Mouse (Mus musculus) liver (tissue): ENCODE measurements around the gene Mterf1a.
"Not testable (repeated sequence)": the region's sequence is repeated elsewhere in the genome, so short reads cannot be mapped to it uniquely, and the experiment has no call there.

Experiments used
- DNase-seq: peaks from one replicate; pipeline ENCODE4 v3.0.0-alpha.2; 2020; ENCODE audit warnings: mixed read lengths

Gene Mterf1a

DNA sequence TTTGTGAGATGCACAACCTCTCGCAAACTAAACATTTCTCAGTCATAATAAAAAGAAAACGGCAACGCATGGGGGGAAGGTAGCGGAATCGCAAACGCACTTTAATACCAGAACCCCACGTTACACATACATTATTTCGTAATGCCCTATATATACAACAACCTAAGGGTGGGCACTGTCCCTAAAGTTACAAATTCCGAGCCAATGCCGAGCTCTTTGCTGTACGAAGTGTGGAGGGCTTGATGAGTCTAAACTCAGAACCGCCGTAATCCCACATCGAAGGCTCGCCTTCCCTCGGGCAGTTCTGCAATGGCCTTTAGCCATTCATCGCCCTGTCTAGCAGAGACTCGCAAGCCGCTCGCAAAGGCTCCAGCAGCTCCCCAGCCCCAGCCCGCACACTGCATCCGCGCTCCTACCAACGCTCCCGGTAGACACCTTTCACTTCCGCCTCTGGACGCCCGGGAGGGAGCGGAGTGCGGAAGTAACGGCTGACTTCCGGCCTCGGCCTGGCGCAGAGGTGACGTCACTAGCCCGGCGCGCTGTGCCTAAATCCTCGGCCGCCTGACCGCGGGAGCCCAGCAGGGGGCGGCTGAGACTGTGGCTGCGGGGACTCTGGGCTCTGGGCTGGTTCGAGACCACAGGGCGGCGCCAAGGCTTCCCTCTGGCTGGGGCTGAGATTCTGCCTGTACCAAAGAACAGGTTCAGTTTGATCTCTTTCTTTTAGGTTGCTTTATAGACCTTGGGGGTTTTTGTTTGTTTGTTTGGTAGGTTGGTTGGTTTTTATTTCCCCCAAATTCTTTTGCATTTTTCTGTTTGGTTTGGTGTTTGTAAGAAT lies at the start of gene Mterf1a:
TSS of gene Mterf1a (minus strand) at position 475 of the 835 bp plus-strand sequence.
- DNase-seq = not testable (repeated sequence)

DNA sequence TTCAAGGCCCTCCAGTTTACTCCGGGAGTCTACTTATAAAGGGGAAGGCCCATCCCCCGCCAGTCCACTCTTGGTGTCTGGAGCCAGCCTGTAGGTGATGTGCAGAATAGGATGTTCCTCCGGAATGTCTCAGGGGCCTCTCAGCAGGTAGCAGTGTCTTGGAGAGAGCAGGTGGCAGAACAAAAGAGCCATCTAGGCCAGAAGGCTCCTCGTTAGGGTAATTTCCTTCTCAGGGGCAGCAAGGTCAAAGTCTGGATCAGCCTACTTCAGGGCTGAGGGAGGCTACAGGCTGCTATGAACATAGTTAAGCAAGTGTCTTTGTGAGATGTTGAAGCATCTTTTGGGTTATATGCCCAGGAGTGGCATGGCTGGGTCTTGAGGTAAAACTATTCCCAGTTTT lies 49.4 kb upstream of the Mterf1a start:
- DNase-seq = not testable (repeated sequence)

DNA sequence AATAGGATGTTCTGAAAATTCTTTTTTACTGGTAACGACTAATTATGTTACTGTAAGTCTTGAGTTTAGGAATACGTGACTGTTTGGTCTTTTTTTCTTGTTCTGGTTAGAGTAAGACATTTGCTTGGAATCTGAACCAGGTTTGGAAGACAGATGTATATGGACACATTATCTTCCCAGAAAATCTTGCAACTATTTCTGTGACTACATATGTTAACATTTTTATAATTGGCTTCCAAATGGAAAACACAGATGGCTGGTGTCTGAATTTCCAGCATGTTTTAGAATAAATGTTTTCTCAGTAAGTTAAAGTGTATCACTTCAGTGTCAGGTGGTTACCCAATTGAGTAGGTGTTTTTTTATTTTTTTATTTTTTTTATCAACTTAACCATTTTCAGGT lies 47.5 kb upstream of the Mterf1a start:
- no peak for DNase-seq

DNA sequence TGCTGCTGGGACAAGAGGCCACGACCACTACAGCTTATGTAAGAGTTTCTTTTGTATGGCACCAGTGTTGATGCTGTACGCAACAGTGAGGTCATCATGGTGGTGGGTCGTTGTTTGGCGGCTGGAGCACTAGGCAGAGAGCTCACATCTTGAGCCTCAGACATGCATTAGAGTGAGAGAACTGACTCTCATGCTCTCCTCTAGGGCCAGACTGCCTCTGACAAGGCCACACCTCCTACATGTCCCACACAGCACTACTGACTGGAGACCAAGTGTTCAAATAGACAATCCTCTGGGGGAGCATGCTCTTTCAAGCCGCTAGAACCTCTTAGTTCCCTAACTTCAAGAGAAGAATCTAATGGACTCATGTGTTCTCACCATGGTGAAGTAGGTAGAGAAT lies 45.6 kb upstream of the Mterf1a start:
- DNase-seq = no peak

DNA sequence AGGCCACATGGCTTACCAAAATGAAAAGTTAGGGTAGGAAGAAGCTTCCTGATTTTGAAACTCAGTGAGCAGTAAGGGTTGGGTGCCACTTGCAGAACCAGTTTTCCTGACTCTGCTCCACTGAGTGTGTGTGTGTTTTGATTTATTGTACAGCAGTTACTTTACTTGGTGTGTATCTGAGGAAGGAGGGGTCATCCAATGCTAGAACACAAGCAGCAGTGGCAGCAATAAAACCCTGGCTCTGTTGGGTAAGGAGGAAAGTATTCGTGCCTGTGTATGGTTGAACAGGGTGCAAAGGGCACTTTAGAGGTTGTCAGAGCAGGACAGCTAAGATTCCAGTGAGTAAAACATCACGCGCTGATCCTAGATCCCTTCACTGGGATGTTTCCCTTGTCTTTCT lies 45.2 kb upstream of the Mterf1a start:
- no peak for DNase-seq

DNA sequence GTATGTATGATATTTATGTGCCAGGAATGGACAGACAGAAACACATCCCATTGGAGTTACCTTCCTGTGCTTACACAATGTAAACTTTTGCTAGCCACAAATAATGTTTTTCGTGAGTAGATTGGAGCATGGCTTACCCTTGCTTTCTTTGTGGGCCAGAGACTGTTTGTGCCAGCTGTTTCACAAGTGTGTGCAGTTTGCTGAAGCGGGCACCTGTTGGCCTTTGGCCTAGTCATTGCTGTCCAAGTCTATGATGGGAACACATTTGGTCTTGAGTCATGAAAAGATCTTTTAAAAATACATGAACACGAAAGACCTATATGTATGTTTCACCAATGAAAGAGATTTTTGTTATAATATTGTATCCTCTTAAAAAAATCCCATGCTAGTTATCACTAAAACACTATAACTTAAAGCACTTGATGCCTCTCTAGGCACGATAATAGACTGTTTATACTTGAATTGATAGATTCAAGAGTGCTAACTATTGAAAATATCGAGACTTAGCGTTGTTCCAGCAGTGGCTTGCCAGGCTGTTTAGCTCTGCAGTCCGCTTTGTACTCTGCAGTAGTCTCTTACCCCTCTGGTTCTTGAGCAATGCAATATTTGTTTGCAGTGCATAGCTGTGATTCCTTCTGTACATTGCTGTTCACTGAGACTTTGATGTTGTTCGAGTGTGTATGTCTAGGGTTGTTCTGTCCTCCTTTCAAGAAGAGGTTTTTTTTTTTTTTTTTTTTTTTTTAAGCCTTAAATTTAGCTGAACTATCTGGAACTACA lies 42.2 kb upstream of the Mterf1a start:
- DNase-seq = no peak

DNA sequence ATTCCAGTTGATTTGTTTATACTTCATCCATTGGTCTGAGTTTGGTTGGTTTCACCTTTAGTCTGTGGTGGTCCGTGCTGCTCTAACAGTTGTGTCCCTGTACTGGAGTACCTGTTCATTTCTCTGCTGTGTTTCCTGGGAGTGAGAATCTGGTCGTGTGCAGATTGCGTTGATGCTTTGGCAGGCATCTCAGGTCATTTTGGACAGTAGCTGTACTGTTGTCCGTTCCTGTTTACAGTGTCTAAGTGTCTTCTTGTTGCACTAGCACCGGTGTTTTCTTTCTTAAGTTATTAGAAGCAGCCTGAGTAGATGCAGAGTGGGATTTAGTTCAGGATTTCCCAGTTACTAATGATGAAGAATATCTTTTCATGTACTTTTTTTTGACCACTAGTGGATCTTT lies 41.5 kb upstream of the Mterf1a start:
- no peak for DNase-seq

DNA sequence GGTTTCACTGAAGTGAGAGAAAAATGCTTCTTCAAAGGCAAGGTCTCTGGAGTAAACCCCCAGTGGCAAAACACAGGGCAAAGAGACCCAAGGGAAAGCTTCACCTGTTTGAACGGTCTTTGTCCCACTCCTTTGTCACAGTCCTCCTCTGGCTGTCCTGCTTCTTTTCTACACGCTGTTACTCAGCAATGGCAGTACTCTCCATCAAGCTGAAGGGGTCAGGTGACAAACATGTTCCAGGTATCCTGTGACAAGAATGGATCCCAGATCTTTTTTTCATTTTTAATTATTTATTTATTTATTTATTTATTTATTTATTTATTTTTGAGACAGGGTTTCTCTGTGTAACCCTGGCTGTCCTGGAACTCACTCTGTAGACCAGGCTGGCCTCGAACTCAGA lies 39.8 kb upstream of the Mterf1a start:
- DNase-seq = no peak

DNA sequence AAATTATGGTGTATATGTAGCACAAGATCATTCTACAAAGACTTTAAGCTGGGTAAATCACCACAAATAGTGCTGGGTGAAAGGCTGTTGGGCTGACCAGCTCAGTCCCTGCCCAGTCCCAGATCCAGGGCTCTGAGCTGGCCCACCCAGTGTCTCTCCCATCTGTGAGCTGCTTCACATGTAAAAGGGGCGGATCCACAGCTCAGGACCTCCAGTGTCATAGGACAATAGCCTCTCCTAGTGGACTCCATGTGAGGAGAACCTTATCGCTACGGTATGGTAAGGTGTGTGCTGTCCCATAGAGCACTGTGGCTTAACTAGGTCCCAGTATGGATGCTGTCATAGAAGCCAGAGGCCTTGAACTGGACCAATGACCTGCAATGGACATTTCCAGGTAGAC lies 37.9 kb upstream of the Mterf1a start:
- DNase-seq = no peak

DNA sequence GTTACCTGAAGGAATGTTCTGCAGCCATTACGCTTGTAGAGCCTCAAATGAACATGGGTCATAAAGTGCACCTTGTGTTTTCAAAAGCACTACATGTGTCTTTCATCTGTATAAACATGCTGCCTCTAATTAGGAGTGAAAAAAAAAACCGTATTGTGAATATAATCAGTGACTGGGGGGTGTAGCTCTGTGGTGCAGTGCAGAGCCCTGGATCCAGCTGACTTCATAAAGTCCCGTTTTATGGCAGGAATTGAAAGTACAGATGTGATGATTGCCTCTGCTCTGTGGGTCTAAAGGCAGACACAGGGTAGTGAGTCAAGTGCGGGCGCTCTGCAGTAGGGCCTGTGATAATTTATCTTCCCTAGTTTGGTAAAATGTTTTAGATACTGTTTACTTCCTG lies 37.0 kb upstream of the Mterf1a start:
- no peak for DNase-seq

DNA sequence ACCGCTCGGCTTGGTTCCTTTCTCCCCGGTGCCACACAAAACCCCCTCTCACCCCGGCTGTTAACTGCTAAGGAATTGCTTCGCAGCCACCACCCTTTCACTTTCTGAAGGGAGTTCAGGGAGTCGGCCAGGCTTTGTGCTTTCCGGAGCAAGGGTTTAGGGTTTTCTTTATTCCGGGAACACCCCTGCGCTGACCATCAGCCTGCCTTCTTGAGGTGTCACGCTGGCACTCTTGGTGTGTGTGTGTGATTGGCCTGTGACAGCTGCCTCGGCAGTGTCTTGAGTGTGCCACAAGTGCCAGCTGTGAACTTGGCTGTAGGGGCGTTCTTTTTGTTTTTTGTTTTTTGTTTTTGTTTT lies 34.9 kb upstream of the Mterf1a start:
- peak; percentile 61 for DNase-seq

DNA sequence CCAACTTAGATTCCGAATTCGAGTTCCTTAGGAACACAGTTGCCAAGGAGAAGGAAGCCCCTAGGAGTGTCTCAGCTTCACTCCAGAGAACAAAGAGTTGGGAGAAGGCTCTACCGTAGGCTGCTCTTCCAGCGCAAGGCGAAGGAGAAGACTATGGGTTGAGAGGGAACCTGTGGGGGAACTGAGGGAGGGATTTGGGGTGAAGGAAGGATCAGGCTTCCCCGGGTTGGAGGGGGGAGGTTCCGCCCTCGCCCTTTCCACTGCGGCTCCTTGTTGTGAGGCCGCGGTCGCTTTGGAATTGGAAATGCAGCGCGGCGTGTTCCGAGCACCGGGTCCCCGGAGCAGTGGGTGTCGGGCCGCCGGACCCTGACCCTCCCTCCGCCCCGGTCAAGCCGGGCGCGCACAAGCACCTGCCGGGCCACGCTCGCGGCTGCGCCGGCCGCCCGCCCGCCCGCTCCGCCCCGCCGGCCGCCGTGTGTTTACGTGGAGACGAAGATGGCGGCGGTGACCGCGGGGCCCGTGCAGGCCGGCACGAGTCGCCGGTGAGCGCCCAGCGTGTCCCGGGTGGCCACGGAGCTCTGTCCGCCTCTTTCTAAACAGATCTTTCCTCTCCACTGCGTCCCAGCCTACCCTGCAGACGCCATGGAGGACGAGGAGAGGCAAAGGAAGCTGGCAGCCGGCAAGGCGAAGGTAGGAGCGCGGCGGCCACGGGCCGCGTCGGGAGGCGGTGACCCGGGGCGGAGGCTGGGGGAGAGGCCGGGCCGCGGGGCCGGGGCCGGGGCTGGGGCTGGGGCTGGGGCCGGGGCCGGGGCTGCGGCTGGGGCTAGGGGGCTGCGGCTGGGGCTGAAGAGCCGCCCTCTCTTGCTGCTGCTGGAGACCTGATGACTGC lies 34.3 kb upstream of the Mterf1a start, which contains the start of gene Akap9:
TSS of gene Akap9 (plus strand) at position 254 of the 889 bp plus-strand sequence.
- DNase-seq = peak; percentile 82

DNA sequence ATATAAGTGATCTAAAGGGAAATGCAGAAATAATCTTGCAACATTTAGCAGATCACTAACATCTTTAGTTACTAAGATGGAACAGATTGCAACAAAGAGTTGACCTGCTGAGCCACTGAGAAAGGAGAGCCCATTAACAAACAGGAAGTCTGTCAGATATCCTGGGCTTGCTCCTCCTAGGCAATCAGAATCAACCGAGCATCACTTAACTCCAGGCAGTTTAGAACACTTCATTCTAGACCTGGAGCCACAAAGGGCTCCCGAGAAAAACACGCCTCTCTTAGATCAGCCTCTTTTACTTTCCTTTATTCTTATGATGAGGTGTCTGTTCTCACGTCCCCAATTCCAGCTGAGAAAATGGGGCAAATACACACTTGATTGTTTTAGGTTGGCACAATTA lies 32.9 kb upstream of the Mterf1a start:
- DNase-seq = no peak

DNA sequence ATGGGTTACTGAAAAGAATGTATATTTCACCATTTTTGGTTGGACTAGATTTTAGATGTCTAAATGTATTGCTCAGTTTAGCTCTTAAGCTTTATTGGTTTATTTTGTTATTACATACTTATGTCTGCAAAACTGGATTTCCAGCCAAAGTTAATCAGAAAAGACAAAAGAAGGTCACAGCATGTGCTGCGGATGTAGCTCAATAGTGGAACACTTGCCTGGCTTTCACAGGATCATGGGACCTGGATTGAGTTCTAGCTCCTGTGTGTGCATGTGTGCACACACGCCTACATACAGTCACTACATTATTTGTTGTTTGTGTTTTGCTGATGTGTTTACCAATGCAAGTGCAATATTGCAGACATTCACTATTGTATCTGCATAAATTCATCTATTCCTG lies 28.6 kb upstream of the Mterf1a start:
- no peak for DNase-seq

DNA sequence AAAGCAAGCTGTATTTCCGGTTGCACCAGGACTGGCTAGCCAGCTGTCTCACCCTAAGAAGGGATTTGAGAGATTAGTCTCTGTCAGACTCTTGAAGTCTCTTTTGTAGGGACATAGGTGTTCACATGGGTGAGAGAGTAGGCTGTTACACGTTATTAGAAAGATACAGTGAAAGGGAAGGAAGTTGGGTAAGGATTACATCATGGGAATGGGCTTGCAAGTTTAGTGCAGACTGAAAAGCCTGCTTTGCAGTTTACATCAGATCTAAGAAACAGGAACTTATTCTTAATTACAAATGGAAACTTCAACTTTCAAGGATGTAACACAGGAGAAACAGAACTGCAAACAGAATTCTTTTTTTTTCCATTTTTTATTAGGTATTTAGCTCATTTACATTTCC lies 11.7 kb upstream of the Mterf1a start:
- DNase-seq = no peak

DNA sequence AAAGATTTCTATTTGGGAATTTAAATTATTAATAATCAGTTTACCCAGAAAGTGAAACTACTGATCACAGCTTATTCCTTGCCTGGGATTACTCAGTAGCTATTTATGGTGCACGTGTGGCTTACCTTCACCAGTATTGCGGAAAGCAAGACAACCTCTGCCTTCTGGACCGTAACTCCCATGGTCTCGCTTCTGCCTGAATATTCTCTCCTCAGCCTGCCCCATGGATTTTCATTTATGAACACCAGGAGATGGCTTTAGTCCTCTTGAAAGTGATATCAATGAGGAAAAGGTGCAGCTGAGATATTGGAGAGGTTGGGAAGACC lies 524 bp upstream of the Mterf1a start:
- not testable (repeated sequence) for DNase-seq

DNA sequence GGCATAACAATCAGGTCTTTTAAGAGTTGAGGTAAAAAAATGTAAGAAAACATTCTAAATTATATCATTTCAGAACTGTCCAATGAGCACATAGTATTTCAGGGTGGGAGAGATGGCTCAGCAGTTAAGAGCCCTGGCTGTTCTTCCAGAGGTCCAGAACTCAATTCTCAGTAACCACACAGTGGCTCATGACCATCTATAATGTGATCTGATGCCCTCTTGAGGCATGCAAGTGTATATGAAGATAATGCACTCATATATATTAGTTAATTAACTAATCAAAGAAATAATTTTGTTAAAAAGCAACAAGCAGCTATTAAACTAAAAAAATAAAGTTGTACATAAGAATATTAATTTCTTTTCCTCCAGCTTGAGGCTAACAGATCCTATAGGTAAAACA lies 4.5 kb downstream of the Mterf1a start:
- DNase-seq = no peak

DNA sequence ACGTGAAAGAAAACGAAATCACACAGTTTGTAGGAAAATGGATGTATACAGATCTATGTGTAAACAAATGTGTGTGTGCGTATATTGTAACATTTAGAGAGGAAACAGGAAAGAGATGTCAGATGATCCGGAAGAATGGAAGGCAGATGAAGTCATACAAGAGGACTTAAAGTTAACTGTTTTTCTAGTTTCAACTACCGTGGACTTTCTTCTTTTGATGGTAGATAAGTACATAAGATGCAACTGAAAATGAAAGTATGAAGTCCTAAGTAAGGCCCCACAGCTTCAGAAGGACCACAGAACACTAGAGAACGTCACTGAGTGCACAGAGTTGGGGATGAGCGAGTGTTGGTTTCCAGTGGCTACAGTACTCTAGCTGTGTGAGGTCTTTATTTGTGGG lies 6.9 kb downstream of the Mterf1a start:
- DNase-seq = not testable (repeated sequence)

DNA sequence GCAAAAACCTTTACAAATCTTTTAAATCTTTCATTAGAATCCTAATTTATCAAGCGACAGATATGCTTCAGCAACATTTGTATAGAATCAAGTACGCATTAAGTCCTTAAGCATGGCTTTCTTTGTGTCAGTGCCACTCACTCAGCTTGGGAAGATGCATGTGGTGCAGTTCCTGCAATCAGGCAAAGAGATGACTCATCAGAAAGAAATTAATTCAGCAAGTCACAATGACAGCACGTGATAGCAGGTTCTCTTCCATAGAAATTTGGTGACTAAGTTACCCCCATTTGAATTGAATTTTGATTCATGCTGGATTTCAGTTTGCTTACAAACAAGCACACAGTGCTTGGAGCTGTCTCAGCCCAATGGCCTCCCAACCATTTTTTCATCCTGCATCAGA lies 20.2 kb downstream of the Mterf1a start:
- DNase-seq = no peak

DNA sequence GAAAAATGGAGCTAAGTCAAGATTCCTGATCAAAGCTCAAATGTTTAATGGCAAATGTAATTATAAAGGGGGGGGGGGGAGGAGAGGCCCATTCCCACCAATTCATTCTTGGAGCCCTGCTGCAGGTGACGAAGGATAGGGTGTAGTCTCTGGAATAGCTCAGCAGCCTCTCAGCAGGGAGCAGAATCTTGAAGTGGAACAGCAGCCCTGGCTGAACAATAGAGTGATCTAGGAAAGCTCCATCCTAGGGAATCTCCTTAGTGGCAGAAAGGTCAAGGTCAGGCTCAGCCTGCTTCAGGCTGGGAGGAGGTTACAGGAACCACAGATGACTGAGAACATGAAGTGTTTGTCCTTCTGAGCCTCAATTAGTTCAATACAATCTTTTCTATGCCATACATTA lies 21.4 kb downstream of the Mterf1a start:
- no peak for DNase-seq

DNA sequence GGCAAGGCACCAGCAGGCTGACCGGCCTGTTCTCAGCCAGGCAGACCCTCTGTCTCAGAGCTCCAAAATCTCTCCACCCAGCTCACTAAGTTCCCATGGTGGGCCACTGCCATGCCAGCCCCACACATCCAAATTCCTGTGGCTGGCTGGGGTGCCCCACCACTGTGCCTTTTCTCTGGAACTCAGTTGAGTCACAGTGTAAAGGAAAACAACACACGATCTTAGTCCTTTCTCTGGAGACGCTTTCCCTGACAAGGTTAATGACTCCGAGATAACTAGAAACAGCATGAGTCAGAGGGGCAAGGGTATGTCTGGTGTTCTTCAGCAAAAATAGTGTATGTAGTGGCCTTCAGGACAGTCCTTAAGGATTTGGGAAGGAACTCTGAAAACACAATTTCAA lies 23.6 kb downstream of the Mterf1a start:
- no peak for DNase-seq

DNA sequence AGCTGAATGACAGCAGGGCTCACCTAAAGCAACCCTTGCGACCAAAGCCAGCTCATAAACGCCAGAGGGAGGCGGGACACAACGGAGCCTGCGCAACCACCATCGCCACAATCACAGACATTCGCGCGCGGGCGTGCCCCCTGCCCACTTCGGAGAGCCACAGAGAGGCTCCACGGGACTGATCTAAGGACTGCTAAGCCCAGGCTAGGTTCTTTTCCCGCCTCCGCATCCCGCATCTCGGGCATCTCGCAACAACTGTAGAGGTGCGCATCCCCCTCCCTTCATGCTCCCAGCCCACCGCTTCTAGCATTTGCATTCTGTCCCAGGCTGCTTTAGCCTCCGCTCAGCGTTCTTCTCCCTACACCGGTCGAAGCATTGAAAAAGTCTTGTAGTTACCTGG lies 48.7 kb downstream of the Mterf1a start, which contains the start of gene Lrrd1:
TSS of gene Lrrd1 (plus strand) at position 148 of the 400 bp plus-strand sequence.
- DNase-seq = no peak
